Mouse (Mus musculus) heart, postnatal 10 days (tissue): Measurements from ENCODE around the gene Rab35. TPM values are rescaled to one million over a fixed set of nuclear protein-coding genes. Genes with fewer than 3 reads are reported as not detected.

Source experiments
- DNase-seq, 2 experiments: peaks; one replicate each; pipeline ENCODE4 v3.0.0; 2021
- intact Hi-C: fragments of 180-260 bp; cut with DNase I; formaldehyde crosslinking; loops from one replicate; pipeline ENCODE4 v1.15.1; 2025
- microRNA-seq, 2 experiments: library from miRNA; unstranded; fragments of <30 nt; microRNA quantifications; one replicate each; pipeline ENCODE4 v1.2.0; 2022
- total RNA-seq, 2 experiments: library from RNA; stranded (reverse); gene quantifications; 2 replicates each; pipeline ENCODE4 v1.2.3; 2021

Rab35 gene
- total RNA-seq, 2 experiments from 2014 or later, result 51.0 to 52.2 TPM

DNA sequence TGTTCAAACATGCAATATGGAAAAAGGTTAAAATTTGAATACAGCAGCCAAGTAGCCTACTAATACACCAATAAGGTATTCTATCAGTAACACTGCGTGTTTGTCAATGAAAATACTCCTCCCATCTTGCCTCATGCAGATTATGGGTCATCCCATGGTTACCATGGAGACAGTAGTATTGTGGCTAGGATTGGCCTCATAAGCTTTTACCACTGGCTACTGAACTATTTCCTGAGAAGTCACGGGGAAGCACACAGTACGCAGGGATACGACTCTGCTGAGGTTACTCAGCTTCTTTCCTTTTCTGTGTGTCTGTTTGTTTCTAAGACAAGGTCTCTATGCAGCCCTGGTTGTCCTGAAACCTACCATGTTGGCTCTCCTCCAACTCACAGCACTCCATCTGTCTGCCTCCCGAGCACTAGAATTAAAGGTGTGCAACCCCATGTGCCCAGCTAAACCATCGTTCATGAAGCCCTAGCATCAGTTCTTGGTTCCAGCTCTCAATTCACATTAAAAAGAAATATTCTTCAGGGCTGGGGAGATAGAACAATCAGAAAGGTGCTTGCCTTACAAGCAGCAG is 63.6 kb downstream of the Rab35 start:
- DNase-seq, result no peak
- intact Hi-C loops, result no loop called here

DNA sequence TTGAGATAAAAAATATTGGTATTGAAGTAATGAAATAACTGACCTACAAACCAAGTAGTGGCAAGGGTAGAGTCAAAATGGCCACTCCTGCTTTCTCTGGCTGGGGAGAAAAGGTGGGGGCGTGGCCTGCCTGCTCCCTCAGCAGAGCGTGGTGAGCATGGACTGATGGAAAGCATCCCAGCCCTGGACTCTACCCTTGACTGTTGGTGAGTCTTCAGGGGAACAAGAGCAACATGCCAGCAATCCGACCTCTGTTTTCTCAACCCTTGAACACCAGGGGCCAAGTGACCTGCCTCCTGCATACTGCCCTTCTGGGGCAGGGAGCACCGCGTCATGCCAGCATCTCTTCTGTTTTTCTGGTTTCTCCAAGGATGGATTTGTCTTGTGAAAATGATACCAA is 65.1 kb downstream of the Rab35 start:
- intact Hi-C loops, result no loop called here
- no peak for DNase-seq

Small RNAs within 50 kb of the gene (microRNA-seq; reads per million reads assigned to microRNA genes)
- 0 to 0.35 reads per million in 2 experiments for gene Mir7030

Other genes starting within 250 kb of the Rab35 start
- gene Msi1, start 202.3 kb upstream of the Rab35 start, total RNA-seq, result 1 to 10 TPM; 3.1 to 4.3 TPM
- gene Pla2g1b, start 165.6 kb upstream of the Rab35 start, total RNA-seq, result not detected
- 10 to 100 TPM; 14.3 to 20.2 TPM for gene Sirt4, start 147.2 kb upstream of the Rab35 start, total RNA-seq
- 10 to 100 TPM; 58.9 to 64.7 TPM for gene Pxn, start 125.2 kb upstream of the Rab35 start, total RNA-seq
- 100 to 1,000 TPM; 788 to 793 TPM for gene Rplp0, start 72.4 kb upstream of the Rab35 start, total RNA-seq
- 10 to 100 TPM; 47.2 to 51.7 TPM for gene Gcn1l1, start 66.7 kb upstream of the Rab35 start, total RNA-seq
- gene Bicdl1, start 99.7 kb downstream of the Rab35 start, total RNA-seq, result 1 to 10 TPM; 7.2 to 9.7 TPM
- 1 to 10 TPM; 9.6 to 9.8 TPM for gene Cit, start 213.4 kb downstream of the Rab35 start, total RNA-seq